Mouse (Mus musculus): ENCODE results near the gene Tbkbp1.

The Tbkbp1 gene

GRCm38 (mm10) chr11:97126645-97127468 lies 24.4 kb downstream of the Tbkbp1 start:
- DNase-seq: peak; percentile 56 to 60

GRCm38 (mm10) chr11:97124266-97125036 lies 26.8 kb downstream of the Tbkbp1 start:
- DNase-seq: peak in 1 of 2 experiments; percentile 20

GRCm38 (mm10) chr11:97123282-97123890 lies 27.9 kb downstream of the Tbkbp1 start:
- peak in 1 of 2 experiments; percentile 22 for DNase-seq

GRCm38 (mm10) chr11:97120641-97121040 lies 30.7 kb downstream of the Tbkbp1 start:
- no peak for DNase-seq

- no peak for DNase-seq
These were observed 31.1 kb downstream of the Tbkbp1 start for GRCm38 (mm10) chr11:97120221-97120620.

- DNase-seq: no peak
These were observed 35.5 kb downstream of the Tbkbp1 start for GRCm38 (mm10) chr11:97115797-97116196.

- DNase-seq: no peak
These were observed 36.4 kb downstream of the Tbkbp1 start, which contains the start of gene Tbx21 for GRCm38 (mm10) chr11:97114671-97115601. Gene Tbx21, minus strand, starts transcription at chr11:97115331.

GRCm38 (mm10) chr11:97112519-97113125 lies 38.7 kb downstream of the Tbkbp1 start:
- DNase-seq: no peak

GRCm38 (mm10) chr11:97108976-97109375 lies 42.3 kb downstream of the Tbkbp1 start:
- no peak for DNase-seq

GRCm38 (mm10) chr11:97104091-97104483 lies 47.2 kb downstream of the Tbkbp1 start:
- DNase-seq: no peak

GRCm38 (mm10) chr11:97103163-97104090 lies 47.9 kb downstream of the Tbkbp1 start:
- DNase-seq: no peak

- peak; percentile 72 to 75 for DNase-seq
These were observed 49.6 kb downstream of the Tbkbp1 start for GRCm38 (mm10) chr11:97101722-97102121.

GRCm38 (mm10) chr11:97098791-97099190 lies 52.5 kb downstream of the Tbkbp1 start:
- DNase-seq: peak; percentile 48 to 82

- DNase-seq: no peak
These were observed 56.7 kb downstream of the Tbkbp1 start for GRCm38 (mm10) chr11:97094600-97094999.

- no peak for DNase-seq
These were observed 64.9 kb downstream of the Tbkbp1 start for GRCm38 (mm10) chr11:97086365-97086764.

All from kidney, postnatal 25 days (tissue).